Mouse (Mus musculus): ENCODE measurements at regions not wholly inside any gene's neighbourhood (a gene's known extent, or its start where the extent isn't known, plus 50 kb on each side); places are given as distances from the start of the nearest gene placed in this dataset.
"Not testable (repeated sequence)": the region's sequence is repeated elsewhere in the genome, so short reads cannot be mapped to it uniquely, and the experiment has no call there.

- H3K27ac ChIP-seq; DNase-seq (ENCODE audit: extremely low spot score in 1 of 2, low spot score in 2 of 2); H3K4me3 ChIP-seq; intact Hi-C loops (cut with DNase I): not testable (repeated sequence)
Observed at GRCm38 (mm10) chr13:61957197-61957596, 172.5 kb upstream of the Zfp808 start.

- DNase-seq (ENCODE audit: extremely low spot score in 1 of 2, low spot score in 2 of 2); H3K4me3 ChIP-seq; intact Hi-C loops (cut with DNase I); H3K27ac ChIP-seq: not testable (repeated sequence)
Observed at GRCm38 (mm10) chr13:61978856-61979255, 150.8 kb upstream of the Zfp808 start.

- DNase-seq (ENCODE audit: extremely low spot score in 1 of 2, low spot score in 2 of 2); H3K4me3 ChIP-seq; intact Hi-C loops (cut with DNase I); H3K27ac ChIP-seq: not testable (repeated sequence)
Observed at GRCm38 (mm10) chr13:61996519-61996918, 133.2 kb upstream of the Zfp808 start.

GRCm38 (mm10) chr13:61998803-61999202 lies 130.9 kb upstream of the Zfp808 start:
- intact Hi-C loops (cut with DNase I) = not testable (repeated sequence)
- peak; percentile 18 for TF ChIP-seq CTCF (IDR thresholded peaks at IDR 0.05)

GRCm38 (mm10) chr13:62007321-62007720 lies 122.4 kb upstream of the Zfp808 start:
- DNase-seq (ENCODE audit: extremely low spot score in 1 of 2, low spot score in 2 of 2); H3K4me3 ChIP-seq; intact Hi-C loops (cut with DNase I); H3K27ac ChIP-seq: not testable (repeated sequence)

More at GRCm38 (mm10) chr13:61998803-61999202, 130.9 kb upstream of the Zfp808 start:
- DNase-seq (ENCODE audit: extremely low spot score in 1 of 2, low spot score in 2 of 2); H3K27ac ChIP-seq; H3K4me3 ChIP-seq: not testable (repeated sequence)

- DNase-seq (ENCODE audit: extremely low spot score in 1 of 2, low spot score in 2 of 2) = peak; percentile 9 to 12
- H3K27ac ChIP-seq; intact Hi-C loops (cut with DNase I): not testable (repeated sequence)
- peak overlapping the region; percentile 46 for H3K4me3 ChIP-seq
Observed at GRCm38 (mm10) chr13:62015424-62016167, 114.1 kb upstream of the Zfp808 start.

GRCm38 (mm10) chr13:62016168-62016502 lies 113.6 kb upstream of the Zfp808 start:
- DNase-seq (ENCODE audit: extremely low spot score in 1 of 2, low spot score in 2 of 2); intact Hi-C loops (cut with DNase I); H3K27ac ChIP-seq: not testable (repeated sequence)
- H3K4me3 ChIP-seq = peak overlapping the region; percentile 46

- H3K27ac ChIP-seq; intact Hi-C loops (cut with DNase I); DNase-seq (ENCODE audit: extremely low spot score in 1 of 2, low spot score in 2 of 2); H3K4me3 ChIP-seq: not testable (repeated sequence)
Observed at GRCm38 (mm10) chr13:62037646-62038045, 92.0 kb upstream of the Zfp808 start.

GRCm38 (mm10) chr13:62077951-62078671 lies 51.6 kb upstream of the Zfp808 start:
- DNase-seq (ENCODE audit: extremely low spot score in 1 of 2, low spot score in 2 of 2); intact Hi-C loops (cut with DNase I); H3K27ac ChIP-seq; H3K4me3 ChIP-seq: not testable (repeated sequence)

GRCm38 (mm10) chr13:62078893-62079292 lies 50.8 kb upstream of the Zfp808 start:
- DNase-seq (ENCODE audit: extremely low spot score in 1 of 2, low spot score in 2 of 2); H3K27ac ChIP-seq; intact Hi-C loops (cut with DNase I); H3K4me3 ChIP-seq: not testable (repeated sequence)

Small RNAs in the stretch of these regions (microRNA-seq; reads per million reads assigned to microRNA genes)
- 0 reads per million in 2 experiments for gene Gm25649
